Mouse (Mus musculus) liver, embryonic 18 days (tissue): Measurements from ENCODE around the gene Tnfrsf1a. TPM values are rescaled to one million over a fixed set of nuclear protein-coding genes. Genes with fewer than 3 reads are reported as not detected.

Experiments
- polyA plus RNA-seq: library from polyadenylated mRNA; depleted of rRNA; stranded (reverse); fragments of >200 nt; gene quantifications from 2 replicates; pipeline ENCODE4 v1.2.3, GENCODE M21; 2012; rRNA removed

Gene Tnfrsf1a
- 35.6 and 36.2 TPM in 2 replicates for polyA plus RNA-seq

DNA sequence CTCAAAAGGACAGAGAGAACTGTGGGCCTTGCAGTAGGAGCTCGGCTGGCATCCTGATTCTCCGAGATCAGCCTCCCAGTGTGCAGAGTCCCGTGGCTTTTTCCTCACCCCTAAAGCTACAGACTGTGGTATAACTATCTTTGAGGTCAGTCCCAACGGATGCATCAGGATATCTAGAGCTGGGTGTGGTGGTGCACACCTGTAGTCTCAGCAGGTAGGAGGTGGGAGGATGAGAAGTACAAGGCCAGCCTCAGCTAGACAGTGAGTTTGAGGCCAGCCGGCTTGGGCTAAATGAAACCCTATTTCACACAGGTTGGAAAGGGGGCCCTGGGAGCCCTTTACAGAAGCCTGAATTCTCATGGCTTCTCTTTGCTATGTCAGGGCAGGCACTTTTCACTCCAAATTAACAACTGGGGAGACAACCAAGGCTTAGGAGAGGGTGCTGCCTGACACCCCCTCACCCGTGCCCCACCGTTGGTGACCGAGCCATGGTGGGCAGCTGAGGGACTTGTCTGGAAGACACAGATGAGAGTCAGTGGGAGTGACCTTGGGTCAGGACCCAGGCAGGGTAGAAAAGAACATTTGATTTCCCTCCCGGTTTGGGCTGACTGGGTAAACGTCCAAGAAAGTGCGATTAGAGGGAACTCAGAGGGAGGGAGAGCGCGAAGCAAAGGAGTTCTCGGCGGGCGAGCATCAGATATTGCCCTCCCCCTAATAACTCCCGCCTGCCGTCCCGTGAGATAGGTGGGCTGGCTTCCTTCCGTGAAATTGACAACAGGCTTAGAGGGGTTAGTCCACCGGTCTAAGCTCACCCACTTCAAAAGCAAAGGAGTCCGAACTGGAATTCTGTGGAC is at the start of gene Tnfrsf1a:
TSS of gene Tnfrsf1a (plus strand) at position 642 of the 854 bp plus-strand sequence.

DNA sequence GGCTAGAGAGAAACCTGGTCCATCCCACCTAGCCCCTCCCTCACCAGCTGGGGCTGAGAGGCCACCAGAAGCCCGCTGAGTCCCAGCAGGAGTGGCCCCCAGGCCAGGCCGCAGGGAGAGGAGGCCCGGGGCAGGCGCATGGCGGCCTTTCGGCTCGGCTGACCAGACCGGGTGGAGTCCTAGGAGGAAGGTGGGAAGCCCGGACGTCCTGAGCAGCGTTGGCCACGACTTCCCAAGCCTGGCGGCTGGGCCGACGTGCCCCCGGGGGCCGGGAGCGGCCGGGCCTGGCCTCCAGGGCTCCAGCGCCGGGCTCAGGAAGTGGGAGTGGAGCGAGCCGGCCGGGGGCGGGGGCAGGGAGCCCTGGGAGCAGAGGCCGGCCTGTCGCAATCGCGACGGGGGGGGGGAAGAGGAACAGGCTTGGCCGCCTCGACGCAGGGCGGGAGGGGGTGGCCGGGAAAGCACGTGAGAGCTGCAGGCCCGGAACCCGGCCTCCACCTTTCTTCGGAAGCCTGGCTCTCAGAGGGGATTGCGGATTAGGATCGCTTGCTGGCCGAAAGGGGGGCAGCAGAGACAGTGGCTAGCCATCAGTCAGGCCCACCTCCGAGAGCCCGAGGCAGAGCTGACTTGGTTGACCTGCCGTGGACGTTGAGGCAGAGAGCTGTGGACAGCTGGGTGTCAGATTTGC is 35.5 kb upstream of the Tnfrsf1a start, which contains the start of gene Ltbr:
TSS of gene Ltbr (minus strand) at position 340 of the 685 bp plus-strand sequence.

DNA sequence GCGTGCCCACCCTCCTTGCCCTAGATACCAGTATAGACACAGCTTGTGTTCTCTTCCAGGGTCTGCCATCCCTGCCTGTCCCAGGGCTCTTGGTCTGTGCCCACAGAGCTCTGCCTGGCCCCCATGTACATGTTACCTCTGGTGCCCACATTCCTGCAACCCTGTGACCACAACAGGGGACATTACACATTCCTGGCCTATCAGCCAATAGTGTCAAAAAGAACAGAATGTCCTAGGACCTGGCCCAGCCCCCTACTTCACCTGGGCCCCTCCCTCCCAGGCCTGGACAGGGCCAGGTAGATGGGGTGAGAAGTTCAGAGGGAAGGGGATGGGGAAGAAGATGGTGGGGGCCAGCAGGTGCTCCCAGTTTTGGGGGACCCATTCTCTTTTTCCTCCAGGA is 28.8 kb upstream of the Tnfrsf1a start, which contains the start of gene Scnn1a:
TSS of gene Scnn1a (plus strand) at position 337 of the 400 bp plus-strand sequence.

DNA sequence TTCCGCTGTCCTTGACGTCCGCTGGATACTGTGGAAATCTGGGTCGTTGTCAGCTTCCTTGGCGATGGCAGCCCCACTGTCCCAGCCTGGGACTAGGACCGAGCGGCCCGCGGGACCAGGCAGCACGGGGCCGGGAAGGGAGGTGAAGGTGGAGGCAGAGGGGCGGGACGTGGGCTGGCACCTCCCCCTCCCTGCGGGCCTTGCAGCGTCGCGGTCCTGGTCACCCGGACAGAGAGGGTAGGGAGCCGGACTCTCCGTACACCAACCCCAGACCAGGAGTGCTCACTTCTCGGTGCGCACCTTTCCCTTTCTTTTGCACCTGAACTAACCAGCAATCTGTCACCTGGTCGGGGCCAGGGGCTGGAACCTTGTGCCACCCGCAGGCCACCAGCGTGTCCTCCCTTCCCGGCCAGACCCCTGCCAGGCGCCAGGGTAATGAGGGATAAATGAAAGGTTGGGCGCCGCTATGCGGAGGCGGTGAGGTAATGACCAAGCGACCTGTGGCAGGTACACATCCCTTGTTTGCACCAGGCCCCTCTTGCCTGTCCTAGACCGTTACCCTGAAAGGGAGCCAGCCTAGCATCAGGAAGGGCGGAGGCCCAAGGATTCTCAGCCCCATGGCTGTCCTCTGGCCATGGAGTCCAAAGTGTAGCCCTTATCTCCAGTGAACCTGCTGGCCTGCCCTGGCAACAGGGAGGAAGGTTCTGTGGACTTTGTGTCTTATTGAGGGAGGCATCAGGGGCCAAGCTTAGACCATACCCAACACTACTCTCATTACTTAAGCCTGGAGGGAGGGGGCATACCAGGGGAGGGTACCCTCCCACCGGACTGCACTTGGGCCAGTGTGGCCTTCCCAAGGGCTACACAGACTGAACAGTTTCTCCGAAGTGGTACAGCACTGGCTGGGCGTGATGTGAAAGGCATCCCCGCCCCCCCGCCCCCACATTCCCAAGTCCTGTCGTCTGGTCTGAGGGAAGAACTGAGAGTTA is 31.5 kb downstream of the Tnfrsf1a start, which contains the start of gene Plekhg6:
TSS of gene Plekhg6 (minus strand) at position 422 of the 989 bp plus-strand sequence.

Other genes starting within 250 kb of the Tnfrsf1a start
- gene Nop2, start 217.5 kb upstream of the Tnfrsf1a start, polyA plus RNA-seq: 16.0 and 17.2 TPM in 2 replicates
- 5.6 and 7.2 TPM in 2 replicates for gene Iffo1, start 204.1 kb upstream of the Tnfrsf1a start, polyA plus RNA-seq
- 2,795 and 3,480 TPM in 2 replicates for gene Gapdh, start 182.9 kb upstream of the Tnfrsf1a start, polyA plus RNA-seq
- 60.5 and 72.0 TPM in 2 replicates for gene Ncapd2, start 157.7 kb upstream of the Tnfrsf1a start, polyA plus RNA-seq
- gene Mrpl51, start 157.6 kb upstream of the Tnfrsf1a start, polyA plus RNA-seq: 51.4 and 53.4 TPM in 2 replicates
- gene Vamp1, start 133.8 kb upstream of the Tnfrsf1a start, polyA plus RNA-seq: 5.1 and 6.2 TPM in 2 replicates
- 15.6 and 17.1 TPM in 2 replicates for gene Tapbpl, start 117.5 kb upstream of the Tnfrsf1a start, polyA plus RNA-seq
- 0.64 and 0.66 TPM in 2 replicates for gene Cd27, start 112.4 kb upstream of the Tnfrsf1a start, polyA plus RNA-seq
- gene Tuba3a, start 63.3 kb upstream of the Tnfrsf1a start, polyA plus RNA-seq: not detected in 2 replicates
- gene Ltbr, start 35.5 kb upstream of the Tnfrsf1a start, polyA plus RNA-seq: 17.3 and 17.8 TPM in 2 replicates
- 1.0 and 1.1 TPM in 2 replicates for gene Scnn1a, start 28.7 kb upstream of the Tnfrsf1a start, polyA plus RNA-seq
- 0.77 and 1.1 TPM in 2 replicates for gene Plekhg6, start 31.4 kb downstream of the Tnfrsf1a start, polyA plus RNA-seq
- gene Cd9, start 145.4 kb downstream of the Tnfrsf1a start, polyA plus RNA-seq: 267 and 400 TPM in 2 replicates
- 11.6 and 13.3 TPM in 2 replicates for gene Vwf, start 197.4 kb downstream of the Tnfrsf1a start, polyA plus RNA-seq